Mouse (Mus musculus): ENCODE results near the gene Siah3.

Siah3 gene

GRCm38 (mm10) chr14:75455743-75456421 lies at the start of gene Siah3:
Gene Siah3 (plus strand): TSS chr14:75455982.
- peak; percentile 77 for DNase-seq (ENCODE audit: low read depth)

DNA sequence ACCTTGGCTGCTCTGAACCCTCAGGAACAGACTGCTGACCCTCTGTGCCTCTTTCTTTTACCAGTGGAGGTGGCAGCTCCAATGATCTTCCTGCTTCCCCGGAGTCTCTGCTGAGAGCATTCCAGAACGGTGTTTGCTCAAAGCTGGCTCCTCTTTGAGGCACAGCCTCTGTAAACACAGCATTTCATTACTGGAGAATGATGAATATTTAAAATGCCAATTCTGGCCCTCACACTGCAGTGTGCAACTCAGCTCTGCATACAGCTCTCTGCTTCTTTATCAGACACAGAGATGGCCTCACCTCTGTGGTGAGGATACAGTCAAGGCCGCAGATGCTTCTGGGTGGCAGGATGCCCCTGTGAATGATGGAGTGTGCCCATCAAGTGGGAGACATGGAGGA lies 46.0 kb upstream of the Siah3 start:
- no peak for DNase-seq (ENCODE audit: low read depth)

DNA sequence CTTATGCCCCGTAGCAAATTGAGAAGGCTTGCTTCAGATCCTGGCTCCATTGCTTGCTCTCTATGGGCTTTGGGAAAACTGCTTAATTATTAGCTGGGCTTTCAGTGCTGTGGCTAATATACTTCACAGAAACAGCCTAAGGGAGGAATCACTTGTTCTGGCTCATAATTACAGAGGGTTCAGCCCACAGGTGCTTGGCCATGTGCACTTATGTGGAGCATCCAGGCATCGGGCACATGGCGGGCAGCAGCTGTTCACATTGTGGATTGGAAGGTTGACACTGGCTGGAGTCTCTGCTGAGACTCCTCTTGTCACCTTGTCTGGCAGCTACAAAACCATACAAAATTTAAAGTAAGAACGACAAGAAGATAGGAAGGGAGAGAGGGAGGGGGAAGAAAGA lies 45.4 kb upstream of the Siah3 start:
- DNase-seq (ENCODE audit: low read depth) = no peak

DNA sequence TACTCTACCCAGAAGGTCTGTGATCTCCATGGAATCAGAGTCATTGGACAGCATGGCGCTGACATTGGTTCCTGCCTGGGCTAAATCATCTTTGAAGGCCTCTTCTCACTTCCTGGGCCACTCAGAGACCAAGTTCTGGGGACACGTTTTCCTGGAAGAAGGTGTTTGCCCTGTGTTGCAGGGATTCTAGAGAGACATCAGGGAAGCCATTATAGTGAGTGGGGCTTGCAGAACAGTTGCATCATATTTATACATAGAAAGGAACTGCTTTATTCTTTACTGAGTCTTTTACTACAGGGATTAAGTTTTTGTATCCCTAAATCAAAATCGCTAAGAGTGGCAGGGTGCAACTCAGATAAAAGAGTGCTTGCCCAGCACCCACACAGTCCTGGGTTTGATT lies 37.1 kb upstream of the Siah3 start:
- no peak for DNase-seq (ENCODE audit: low read depth)

- DNase-seq (ENCODE audit: low read depth) = no peak
Measured at GRCm38 (mm10) chr14:75419876-75420275, 35.9 kb upstream of the Siah3 start.

GRCm38 (mm10) chr14:75420811-75421210 lies 35.0 kb upstream of the Siah3 start:
- peak; percentile 16 for DNase-seq (ENCODE audit: low read depth)

- no peak for DNase-seq (ENCODE audit: low read depth)
Measured at GRCm38 (mm10) chr14:75431173-75431786, 24.5 kb upstream of the Siah3 start.

GRCm38 (mm10) chr14:75432850-75433249 lies 22.9 kb upstream of the Siah3 start:
- no peak for DNase-seq (ENCODE audit: low read depth)

DNA sequence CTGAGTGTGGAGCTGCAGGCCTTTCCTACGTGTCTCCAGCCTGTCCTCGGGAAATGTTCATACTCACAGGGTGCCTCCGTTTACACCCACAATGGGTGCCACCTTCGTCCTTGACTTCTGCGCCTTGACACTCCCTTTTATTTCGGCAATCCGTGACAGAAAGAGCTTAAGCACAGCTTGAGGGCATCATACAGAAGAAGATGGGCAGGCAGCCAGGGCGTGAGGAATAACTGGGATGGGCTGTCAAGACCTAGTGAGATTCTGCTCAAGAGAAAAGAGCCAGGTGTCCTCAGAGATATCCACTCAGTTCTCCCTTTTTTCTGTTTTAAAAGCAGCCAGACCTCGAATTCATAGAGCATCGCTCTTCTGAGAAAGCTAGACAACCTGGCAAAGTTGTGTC lies 21.2 kb upstream of the Siah3 start:
- no peak for DNase-seq (ENCODE audit: low read depth)

DNA sequence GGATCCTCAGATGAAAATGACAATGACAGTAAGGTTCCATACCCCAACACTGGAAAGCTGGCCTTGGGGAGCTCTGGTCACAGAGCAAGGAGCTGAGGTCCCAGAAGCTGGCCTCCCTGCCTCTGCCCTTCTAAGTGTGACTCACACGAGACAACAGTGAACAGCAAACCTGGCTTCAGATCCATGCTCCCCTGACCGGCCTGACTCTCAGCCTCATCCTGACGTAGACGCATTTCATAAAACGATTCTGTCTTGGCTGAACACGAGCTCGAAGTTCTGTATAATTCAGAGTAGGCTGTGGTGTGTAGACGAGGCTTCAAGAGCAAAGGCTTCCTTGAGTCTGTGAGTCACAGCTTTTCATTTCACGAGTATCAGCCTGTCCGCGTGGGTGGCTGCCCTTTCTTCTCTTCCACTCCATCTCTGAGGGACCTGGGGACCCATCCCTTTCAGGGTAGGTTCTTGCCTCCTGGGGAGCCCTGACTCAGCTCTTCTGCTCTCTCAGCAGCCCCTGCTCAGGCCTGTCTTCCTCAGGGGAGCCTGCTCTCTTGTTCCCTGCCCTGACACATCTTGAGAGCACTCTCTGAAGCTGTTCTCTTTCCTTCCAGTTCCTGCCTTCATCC lies 11.2 kb upstream of the Siah3 start:
- DNase-seq (ENCODE audit: low read depth) = peak; percentile 85

DNA sequence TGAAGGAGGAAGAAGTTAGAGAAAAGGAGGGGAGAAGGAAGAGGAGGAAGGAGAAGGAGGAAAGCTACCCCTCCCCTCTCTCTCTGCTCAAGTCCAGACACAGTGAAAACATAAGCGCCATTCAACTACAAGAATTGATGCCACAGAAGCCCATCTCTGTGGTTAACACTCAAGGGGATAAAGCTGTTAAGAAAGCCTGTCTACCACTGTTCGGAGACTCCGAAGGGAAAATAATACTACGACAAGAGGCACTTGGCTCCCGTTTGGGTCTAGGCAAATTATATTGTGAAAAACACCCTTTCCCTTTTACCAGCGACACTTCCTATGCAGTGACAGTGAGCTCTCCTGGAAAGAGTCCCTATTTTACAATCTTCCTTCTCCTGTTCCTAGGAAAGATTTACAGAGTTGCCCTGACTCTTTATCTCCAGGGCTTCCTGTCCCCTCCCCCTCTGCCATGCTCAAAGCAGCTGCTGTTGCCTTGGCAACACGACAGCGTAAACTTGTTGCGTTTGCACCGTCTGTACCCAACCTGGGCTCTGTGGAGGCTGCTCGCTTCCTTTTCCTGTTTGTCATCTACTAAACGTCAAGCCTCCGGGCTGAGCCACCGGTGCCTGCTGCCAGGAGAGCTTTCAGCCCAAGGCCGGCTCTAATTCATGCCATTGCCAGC lies 10.4 kb upstream of the Siah3 start:
- peak; percentile 97 for DNase-seq (ENCODE audit: low read depth)

DNA sequence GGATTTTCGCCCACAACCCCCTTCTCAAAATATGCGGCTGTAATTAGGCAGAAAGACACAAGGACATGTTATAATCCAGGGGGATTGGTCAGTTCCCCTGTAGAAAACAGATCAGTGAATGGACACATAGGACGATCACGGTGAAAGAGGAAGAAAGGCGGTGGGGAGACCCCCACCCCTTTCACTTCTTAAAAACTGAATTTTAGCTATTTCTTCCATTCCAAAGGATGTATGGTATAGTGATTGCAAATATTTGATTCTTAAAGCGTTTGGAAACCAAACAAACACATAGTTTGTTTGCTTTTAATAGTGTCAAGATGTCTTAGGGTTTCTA lies 9.9 kb upstream of the Siah3 start:
- DNase-seq (ENCODE audit: low read depth) = no peak

DNA sequence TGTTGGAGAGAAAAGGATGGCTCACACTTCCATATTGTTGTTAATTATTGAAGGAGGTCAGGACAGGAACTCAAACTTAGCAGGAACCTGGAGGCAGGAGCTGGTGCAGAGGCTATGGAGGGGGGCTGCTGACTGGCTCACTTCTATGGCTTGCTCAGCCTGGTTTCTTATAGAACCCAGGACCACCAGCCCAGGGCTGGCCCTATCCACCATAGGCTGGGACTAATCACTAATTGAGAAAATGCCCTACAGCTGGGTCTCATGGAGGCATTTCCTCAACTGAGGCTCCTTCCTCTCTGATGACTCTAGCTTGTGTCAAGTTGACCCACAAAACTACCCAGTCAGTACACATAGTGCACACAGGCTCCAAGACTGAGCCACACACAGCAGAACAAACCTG lies 9.5 kb upstream of the Siah3 start:
- peak; percentile 33 for DNase-seq (ENCODE audit: low read depth)

DNA sequence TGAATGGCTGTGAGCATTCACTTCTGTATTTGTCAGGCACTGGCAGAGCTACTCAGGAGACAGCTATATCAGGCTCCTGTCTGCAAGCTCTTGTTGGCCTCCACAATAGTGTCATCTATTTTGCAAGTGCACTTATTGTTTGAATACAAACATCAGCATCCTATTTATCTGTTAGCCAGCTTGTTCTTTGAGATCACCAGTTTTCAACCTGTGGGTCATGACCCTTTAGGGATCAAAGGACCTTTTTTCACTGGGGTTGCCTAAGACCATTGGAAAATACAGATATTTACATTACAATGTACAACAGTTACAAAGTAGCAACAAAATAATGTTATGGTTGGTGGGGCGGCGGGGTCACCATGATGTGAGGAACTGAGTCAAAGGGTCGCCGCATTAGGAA lies 1.9 kb upstream of the Siah3 start:
- DNase-seq (ENCODE audit: low read depth) = no peak

DNA sequence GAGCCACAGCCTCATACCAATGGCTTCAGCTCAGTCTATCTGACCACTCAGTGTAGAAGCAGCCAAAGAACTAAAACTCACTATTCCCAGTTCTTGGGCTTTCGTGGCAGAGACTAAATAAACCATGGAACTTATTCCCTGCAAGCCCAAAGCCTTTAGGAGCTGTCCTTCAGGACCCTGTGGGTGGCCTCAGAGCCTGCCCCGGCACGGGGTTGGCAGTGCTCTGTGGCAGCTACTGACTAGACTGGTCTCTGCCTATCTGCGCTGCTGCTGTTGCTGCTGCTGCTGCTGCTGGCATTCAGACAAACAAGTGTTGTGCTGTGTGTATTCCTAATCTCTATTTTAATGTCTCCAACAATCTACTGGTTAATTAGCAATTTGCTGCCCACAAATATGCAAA lies 1.1 kb upstream of the Siah3 start:
- no peak for DNase-seq (ENCODE audit: low read depth)

- no peak for DNase-seq (ENCODE audit: low read depth)
Measured at GRCm38 (mm10) chr14:75455361-75455742, 430 bp upstream of the Siah3 start.

- peak; percentile 89 for DNase-seq (ENCODE audit: low read depth)
Measured at GRCm38 (mm10) chr14:75456489-75457220, 873 bp downstream of the Siah3 start.

DNA sequence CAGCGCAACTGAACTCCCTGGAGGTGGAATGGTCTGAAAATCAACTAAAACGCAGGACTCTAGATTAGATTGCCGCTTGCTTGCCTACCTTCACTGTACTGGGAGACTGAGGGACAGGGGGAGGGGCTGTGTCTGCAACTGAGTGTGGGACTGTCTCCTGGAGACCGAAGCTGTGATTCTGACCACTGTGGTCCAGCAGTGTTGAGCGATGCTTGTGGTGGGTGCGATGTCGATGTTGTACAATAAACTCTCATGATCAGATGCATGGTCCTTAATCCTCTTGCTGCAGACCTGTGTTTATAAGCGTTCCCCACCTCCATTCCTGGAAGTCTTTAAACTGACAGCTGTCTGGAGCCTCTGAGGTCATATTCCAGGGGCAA lies 1.4 kb downstream of the Siah3 start:
- no peak for DNase-seq (ENCODE audit: low read depth)

DNA sequence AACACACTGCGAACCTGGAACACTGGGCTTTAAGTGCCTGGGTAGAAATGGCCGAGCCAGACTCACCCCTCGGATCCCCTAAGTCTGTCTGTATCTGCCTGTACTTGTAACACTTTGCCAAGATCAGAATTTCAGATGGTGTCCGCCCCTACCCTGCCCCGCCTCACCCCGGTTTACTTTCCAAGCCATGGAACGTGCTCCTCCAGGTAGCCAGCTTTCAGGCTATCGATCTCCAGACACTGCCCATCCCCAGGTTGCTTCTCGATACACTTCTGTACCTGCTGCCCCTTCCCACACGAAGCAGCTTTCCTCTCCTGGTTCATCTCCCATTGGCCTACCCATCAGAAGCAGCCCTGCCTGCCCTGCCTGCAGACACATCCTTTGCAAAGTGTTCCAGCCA lies 3.6 kb downstream of the Siah3 start:
- DNase-seq (ENCODE audit: low read depth) = no peak

DNA sequence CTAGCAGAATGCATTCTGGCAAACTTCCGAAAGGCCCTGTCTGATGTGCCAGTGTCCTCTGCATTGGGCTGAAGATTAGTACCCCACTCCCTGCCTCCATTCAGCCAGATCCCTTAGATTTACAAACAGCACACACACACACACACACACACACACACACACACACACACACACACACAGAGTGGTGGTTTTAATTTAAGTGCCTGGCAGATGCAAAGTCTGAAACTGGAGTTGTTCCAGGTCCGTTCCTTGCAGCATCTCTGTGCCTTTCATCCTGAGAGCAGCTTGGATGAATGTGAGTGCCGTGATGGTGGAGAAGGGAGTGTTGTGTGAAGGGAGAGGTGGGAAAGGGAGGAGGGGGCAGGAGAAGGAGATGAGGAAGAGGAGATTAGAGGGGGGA lies 4.2 kb downstream of the Siah3 start:
- DNase-seq (ENCODE audit: low read depth) = no peak

DNA sequence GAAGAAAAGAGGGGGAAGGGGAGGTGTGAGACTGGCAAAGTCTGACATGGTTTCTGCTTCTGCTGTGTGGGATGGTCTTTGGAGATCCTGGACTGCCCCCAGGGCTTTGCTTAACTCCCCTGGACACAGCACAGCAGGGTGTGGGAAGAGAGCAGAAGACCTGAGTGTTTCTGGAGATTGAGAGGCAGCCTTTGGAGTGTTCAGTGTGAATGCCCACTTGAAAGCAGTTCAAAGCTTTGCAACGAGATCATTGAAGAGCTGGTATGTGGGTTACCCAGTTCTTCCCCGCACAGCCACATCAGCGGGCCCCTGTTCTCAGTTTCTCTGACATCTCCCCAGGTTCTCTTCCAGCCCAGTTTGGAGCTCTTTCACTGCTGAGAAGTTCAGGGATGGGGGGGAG lies 4.7 kb downstream of the Siah3 start:
- no peak for DNase-seq (ENCODE audit: low read depth)

DNA sequence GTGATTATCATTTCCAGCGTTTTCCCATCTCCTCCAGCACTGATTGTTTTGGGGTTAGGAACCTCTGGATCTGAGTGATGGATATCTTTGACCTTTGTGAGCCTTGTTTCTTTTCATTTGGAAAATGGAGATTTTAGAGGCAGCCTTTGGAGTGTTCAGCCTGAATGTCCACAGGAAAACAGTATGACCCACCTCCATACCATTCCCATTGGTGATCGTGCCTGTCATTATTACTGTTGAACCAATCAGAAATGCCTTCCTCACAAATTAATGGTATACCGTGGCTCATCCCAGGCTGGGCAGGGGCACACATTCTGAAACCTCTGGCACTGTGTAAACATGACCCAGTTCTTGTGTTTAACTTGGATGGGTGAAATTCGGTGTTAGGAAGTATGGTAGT lies 6.0 kb downstream of the Siah3 start:
- DNase-seq (ENCODE audit: low read depth) = no peak

DNA sequence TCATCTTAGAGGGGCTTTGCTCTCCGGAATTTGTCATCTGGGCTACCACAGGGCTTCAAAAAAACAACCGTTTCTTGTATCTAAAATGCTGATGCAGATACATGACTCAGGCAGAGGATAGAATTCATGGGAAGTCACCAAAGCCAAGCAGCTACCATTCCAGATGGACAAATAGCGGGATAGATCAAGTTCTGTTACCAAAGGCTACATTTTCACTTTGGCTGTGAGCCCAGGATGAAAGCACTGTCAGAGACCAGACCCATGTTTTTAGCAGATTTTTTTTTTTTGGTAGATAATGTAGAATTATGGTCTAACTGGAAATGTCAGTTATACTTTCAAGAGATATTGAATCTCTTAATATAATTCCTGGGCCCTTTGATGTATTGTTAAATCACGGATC lies 7.4 kb downstream of the Siah3 start:
- no peak for DNase-seq (ENCODE audit: low read depth)

Measured in naive thymus-derived CD4-positive, alpha-beta T cell, adult 2 months (primary cell).